Mouse (Mus musculus) stomach, postnatal 0 days (tissue): ENCODE data around the gene Rpl9.

Experiments
- CTCF ChIP-seq: IDR thresholded peaks from 2 replicates; pipeline ENCODE4 v1.5.1; 2016; ENCODE audit warnings: antibody characterized with exemption, low read depth, mild to moderate bottlenecking, moderate library complexity
- EP300 ChIP-seq: optimal IDR thresholded peaks from 2 replicates; pipeline ENCODE3; 2016; ENCODE audit warnings: antibody characterized with exemption

- TF ChIP-seq CTCF = no peak
- no peak for TF ChIP-seq EP300
Measured at GRCm38 (mm10) chr5:65340167-65340566, 51.1 kb downstream of the Rpl9 start.
